Mouse (Mus musculus) kidney, adult 2 months (tissue): ENCODE measurements at regions not wholly inside any gene's neighbourhood (a gene's known extent, or its start where the extent isn't known, plus 50 kb on each side); places are given as distances from the start of the nearest gene placed in this dataset.
A peak's percentile ranks its signal among the peaks of the same experiment; 100 is the strongest.

Source experiments
- DNase-seq: peaks from one replicate; pipeline ENCODE4 v3.0.0; 2021
- H3K27ac ChIP-seq: fragments of 200-500 bp; 2 replicates; pipeline ENCODE4 v1.5.1; 2012; ENCODE audit warnings: low read depth, low read length, control low read depth, inconsistent platforms; ENCODE audit not compliant: insufficient read depth
- H3K27me3 ChIP-seq: fragments of 200-500 bp; replicated peaks from 2 replicates; pipeline ENCODE4 v1.6.1; 2012; ENCODE audit warnings: mild to moderate bottlenecking, moderate library complexity, low read length, inconsistent platforms; ENCODE audit not compliant: control insufficient read depth, insufficient read depth
- H3K36me3 ChIP-seq: fragments of 200-500 bp; 2 replicates; pipeline ENCODE4 v1.6.1; 2012; ENCODE audit warnings: mild to moderate bottlenecking, moderate library complexity, low read length, inconsistent platforms; ENCODE audit not compliant: control insufficient read depth, insufficient read depth
- H3K4me1 ChIP-seq: fragments of 200-500 bp; 2 replicates; pipeline ENCODE4 v1.6.1; 2011; ENCODE audit warnings: low read length; ENCODE audit not compliant: control insufficient read depth, insufficient read depth
- H3K4me3 ChIP-seq: fragments of 200-500 bp; 2 replicates; pipeline ENCODE4 v1.5.1; 2011; ENCODE audit warnings: mild to moderate bottlenecking, low read depth, low read length, control low read depth; ENCODE audit not compliant: insufficient read depth
- CTCF ChIP-seq: fragments of 200-500 bp; conservative IDR thresholded peaks from 2 replicates; pipeline ENCODE4 v1.5.1; 2011; ENCODE audit warnings: low read depth, mild to moderate bottlenecking, control low read depth, low read length, moderate library complexity, mixed read lengths; ENCODE audit not compliant: insufficient read depth, insufficient read length
- POLR2A ChIP-seq: fragments of 200-500 bp; IDR thresholded peaks from one replicate; pipeline ENCODE4 v1.6.1; 2011; ENCODE audit warnings: low read depth, low read length, control low read depth
- WGBS: fragments of 180-500 bp; shearing (Covaris S2); methylation state at CpG from one replicate; pipeline ENCODE4 v1.1.7; 2018; 5-methylcytosine and 5-hydroxymethylcytosine counted together

GRCm38 (mm10) chr14:87215099-87215498 is 74.1 kb upstream of the Diaph3 start:
- Histone ChIP-seq H3K36me3 (no peaks in the 10 kb centered on the region), H3K27ac (no peak overlapping the region), H3K4me3 (no peak overlapping the region), H3K4me1 (no peaks in the 10 kb centered on the region), H3K27me3 (no peaks in the 10 kb centered on the region)
- 29% methylated on average over 2 of the region's 2 CpGs for WGBS
- TF ChIP-seq CTCF: peak; percentile 80
- no peak for TF ChIP-seq POLR2A
- peak; percentile 53 for DNase-seq

GRCm38 (mm10) chr14:87217042-87217441 is 76.0 kb upstream of the Diaph3 start:
- no peak overlapping the region for H3K27ac ChIP-seq
- WGBS: 57% methylated on average over 7 of the region's 7 CpGs
- no peaks in the 10 kb centered on the region for H3K36me3 ChIP-seq
- no peak for TF ChIP-seq POLR2A
- TF ChIP-seq CTCF: no peak
- H3K4me3 ChIP-seq: no peak overlapping the region
- no peak for DNase-seq
- H3K27me3 ChIP-seq: no peaks in the 10 kb centered on the region
- H3K4me1 ChIP-seq: no peaks in the 10 kb centered on the region

DNA sequence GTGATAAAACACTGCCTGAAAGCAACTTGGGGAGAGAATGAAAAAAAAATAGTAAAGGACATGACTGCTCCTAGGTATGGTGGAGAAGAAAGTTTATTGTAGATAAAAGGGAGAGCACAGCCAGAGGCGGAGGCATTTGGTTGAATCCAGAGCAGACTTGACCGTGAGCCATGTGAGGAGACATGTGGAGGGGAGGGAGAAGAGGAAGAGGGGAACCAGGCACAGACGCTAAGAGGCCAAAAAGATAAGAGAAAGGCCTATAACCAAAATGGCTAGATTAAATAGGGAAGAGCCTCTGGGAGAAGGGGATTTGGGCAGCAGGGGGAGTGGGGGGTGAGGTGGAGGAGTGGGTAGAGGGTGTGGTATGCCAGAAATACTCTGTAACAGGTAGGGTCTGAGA is 78.9 kb upstream of the Diaph3 start:
- H3K4me1 ChIP-seq: no peaks in the 10 kb centered on the region
- no peak overlapping the region for H3K4me3 ChIP-seq
- WGBS: 94% methylated on average over 3 of the region's 3 CpGs
- H3K27me3 ChIP-seq: no peaks in the 10 kb centered on the region
- DNase-seq: no peak
- H3K36me3 ChIP-seq: no peaks in the 10 kb centered on the region
- TF ChIP-seq POLR2A (no peak), CTCF (no peak)
- no peak overlapping the region for H3K27ac ChIP-seq

GRCm38 (mm10) chr14:87224870-87225269 is 83.8 kb upstream of the Diaph3 start:
- 77% methylated on average over 5 of the region's 5 CpGs for WGBS
- DNase-seq: no peak
- no peaks in the 10 kb centered on the region for H3K36me3 ChIP-seq
- no peak overlapping the region for H3K4me3 ChIP-seq
- H3K4me1 ChIP-seq: no peaks in the 10 kb centered on the region
- H3K27ac ChIP-seq: no peak overlapping the region
- no peaks in the 10 kb centered on the region for H3K27me3 ChIP-seq
- no peak for TF ChIP-seq CTCF
- TF ChIP-seq POLR2A: no peak

GRCm38 (mm10) chr14:87249258-87249657 is 108.2 kb upstream of the Diaph3 start:
- 91% methylated on average over 2 of the region's 2 CpGs for WGBS
- no peak for DNase-seq
- H3K4me1 ChIP-seq: no peaks in the 10 kb centered on the region
- no peaks in the 10 kb centered on the region for H3K27me3 ChIP-seq
- no peaks in the 10 kb centered on the region for H3K36me3 ChIP-seq
- no peak overlapping the region for H3K4me3 ChIP-seq
- TF ChIP-seq CTCF (no peak), POLR2A (no peak)
- H3K27ac ChIP-seq: no peak overlapping the region

GRCm38 (mm10) chr14:87255484-87256208 is 114.6 kb upstream of the Diaph3 start:
- TF ChIP-seq CTCF: no peak
- no peak for TF ChIP-seq POLR2A
- 76% methylated on average over 5 of the region's 5 CpGs for WGBS
- H3K4me3 ChIP-seq: no peak overlapping the region

GRCm38 (mm10) chr14:87261726-87262125 is 120.7 kb upstream of the Diaph3 start:
- no peaks in the 10 kb centered on the region for H3K36me3 ChIP-seq
- DNase-seq: no peak
- no peak for TF ChIP-seq CTCF
- TF ChIP-seq POLR2A: no peak
- no peak overlapping the region for H3K27ac ChIP-seq
- no peaks in the 10 kb centered on the region for H3K27me3 ChIP-seq
- 39% methylated on average over 5 of the region's 5 CpGs for WGBS
- no peaks in the 10 kb centered on the region for H3K4me1 ChIP-seq
- no peak overlapping the region for H3K4me3 ChIP-seq

More at GRCm38 (mm10) chr14:87255484-87256208, 114.6 kb upstream of the Diaph3 start:
- Histone ChIP-seq H3K4me1 (no peaks in the 10 kb centered on the region), H3K27ac (no peak overlapping the region), H3K27me3 (no peaks in the 10 kb centered on the region), H3K36me3 (no peaks in the 10 kb centered on the region)
- no peak for DNase-seq

- Histone ChIP-seq H3K27ac (no peak overlapping the region), H3K4me1 (no peaks in the 10 kb centered on the region), H3K4me3 (no peak overlapping the region), H3K36me3 (no peaks in the 10 kb centered on the region), H3K27me3 (no peaks in the 10 kb centered on the region)
- TF ChIP-seq CTCF (no peak), POLR2A (no peak)
- DNase-seq: no peak
- 77% methylated on average over 4 of the region's 4 CpGs for WGBS
Measured at GRCm38 (mm10) chr14:87264826-87265225, 123.8 kb upstream of the Diaph3 start.
